Mouse (Mus musculus) telencephalon, adult 2 months (tissue): ENCODE results near the gene Kank2.
A peak's percentile ranks its signal among the peaks of the same experiment; 100 is the strongest.
"Not testable (repeated sequence)": the region's sequence is repeated elsewhere in the genome, so short reads cannot be mapped to it uniquely, and the experiment has no call there.

Experiments
- DNase-seq: peaks from one replicate; pipeline ENCODE4 v3.0.0-alpha.2; 2011; ENCODE audit warnings: low read depth, low spot score

Kank2 gene

GRCm38 (mm10) chr9:21818561-21818960 lies 20.0 kb upstream of the Kank2 start:
- DNase-seq = no peak

GRCm38 (mm10) chr9:21818125-21818524 lies 19.6 kb upstream of the Kank2 start:
- no peak for DNase-seq

GRCm38 (mm10) chr9:21816716-21817305 lies 18.3 kb upstream of the Kank2 start:
- no peak for DNase-seq

GRCm38 (mm10) chr9:21811170-21811569 lies 12.6 kb upstream of the Kank2 start:
- no peak for DNase-seq

GRCm38 (mm10) chr9:21808561-21808960 lies 10.0 kb upstream of the Kank2 start:
- no peak for DNase-seq

- DNase-seq = no peak
These were observed 8.4 kb upstream of the Kank2 start for GRCm38 (mm10) chr9:21806976-21807375.

- DNase-seq = no peak
These were observed 7.8 kb upstream of the Kank2 start for GRCm38 (mm10) chr9:21806363-21806762.

GRCm38 (mm10) chr9:21803986-21804644 lies 5.6 kb upstream of the Kank2 start:
- DNase-seq = peak; percentile 79

GRCm38 (mm10) chr9:21801591-21801990 lies 3.0 kb upstream of the Kank2 start:
- DNase-seq = no peak

GRCm38 (mm10) chr9:21801121-21801520 lies 2.6 kb upstream of the Kank2 start:
- no peak for DNase-seq

GRCm38 (mm10) chr9:21799010-21799350 lies 436 bp upstream of the Kank2 start:
- no peak for DNase-seq

- no peak for DNase-seq
These were observed 611 bp downstream of the Kank2 start for GRCm38 (mm10) chr9:21797921-21798344.

GRCm38 (mm10) chr9:21796919-21797318 lies 1.6 kb downstream of the Kank2 start:
- DNase-seq = no peak

GRCm38 (mm10) chr9:21796259-21796658 lies 2.3 kb downstream of the Kank2 start:
- DNase-seq = no peak

GRCm38 (mm10) chr9:21795579-21795978 lies 3.0 kb downstream of the Kank2 start:
- DNase-seq = no peak

GRCm38 (mm10) chr9:21794925-21795324 lies 3.6 kb downstream of the Kank2 start:
- no peak for DNase-seq

GRCm38 (mm10) chr9:21794344-21794834 lies 4.2 kb downstream of the Kank2 start:
- no peak for DNase-seq

GRCm38 (mm10) chr9:21793507-21793906 lies 5.0 kb downstream of the Kank2 start:
- not testable (repeated sequence) for DNase-seq

- peak; percentile 40 for DNase-seq
These were observed 5.9 kb downstream of the Kank2 start for GRCm38 (mm10) chr9:21792644-21793043.

GRCm38 (mm10) chr9:21791861-21792260 lies 6.7 kb downstream of the Kank2 start:
- no peak for DNase-seq

- no peak for DNase-seq
These were observed 10.3 kb downstream of the Kank2 start for GRCm38 (mm10) chr9:21788234-21788633.

GRCm38 (mm10) chr9:21787654-21788053 lies 10.9 kb downstream of the Kank2 start:
- DNase-seq = no peak

GRCm38 (mm10) chr9:21786906-21787305 lies 11.6 kb downstream of the Kank2 start:
- DNase-seq = no peak
